ENCODE assay signal across 8 mouse cellular contexts in the genomic region with DNA sequence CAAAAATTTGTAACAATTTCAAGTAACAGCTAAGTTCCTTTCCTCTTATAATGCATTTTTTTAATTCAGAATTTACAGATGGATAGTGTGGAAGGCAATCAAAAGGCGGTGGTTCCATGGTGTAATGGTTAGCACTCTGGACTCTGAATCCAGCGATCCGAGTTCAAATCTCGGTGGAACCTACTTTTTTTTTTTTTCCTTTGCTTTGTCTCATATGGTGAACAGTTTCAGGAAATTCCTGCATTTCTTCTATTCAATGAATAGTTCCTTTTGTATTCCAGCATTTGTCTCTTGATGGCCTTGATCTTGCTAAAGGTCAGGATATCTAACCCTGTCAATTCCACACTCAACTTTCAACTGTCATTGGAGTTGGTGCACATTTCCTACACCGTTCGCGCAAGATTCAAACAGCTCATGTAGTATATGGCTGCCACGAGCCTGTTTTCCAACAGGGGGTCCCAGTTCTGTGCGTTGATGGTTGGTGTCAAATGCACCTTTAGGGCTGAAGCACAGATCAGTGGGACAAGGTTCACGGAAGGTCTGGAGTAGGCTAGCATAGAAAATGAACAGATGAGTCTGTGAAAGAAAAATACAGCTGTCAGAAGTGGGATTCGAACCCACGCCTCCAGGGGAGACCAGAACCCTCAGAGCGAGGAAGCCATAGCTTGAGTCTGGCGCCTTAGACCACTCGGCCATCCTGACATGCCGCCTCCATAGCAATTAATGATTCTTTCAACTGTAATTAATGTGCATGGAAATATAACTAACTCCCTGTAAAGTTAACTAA. TPM values are rescaled to one million over a fixed set of nuclear protein-coding genes. Genes with fewer than 3 reads are reported as not detected.
DNase-seq lines count a peak whose midpoint lies in the region; ATAC-seq and TF ChIP-seq lines count a peak whose summit lies in the region.

No protein-coding gene starts in this region.

- H3K4me1 ChIP-seq in embryonic facial prominence, embryonic 13.5 days: peaks cover 19% of the 10 kb centered on the region
- 0 out of 2 replicates have a peak, but pooled peaks cover 6% of the 10 kb centered on the region for H3K4me1 ChIP-seq in kidney, embryonic 14.5 days (ENCODE audit: control insufficient read depth, insufficient read depth, low read length)
- peaks cover 35% of the 10 kb centered on the region for H3K4me1 ChIP-seq in liver, embryonic 12.5 days

- H3K4me2 ChIP-seq in embryonic facial prominence, embryonic 13.5 days: peak overlapping the region; percentile 65
- H3K4me2 ChIP-seq in kidney, embryonic 14.5 days (replicated peaks; ENCODE audit: low read depth, low read length): peak overlapping the region; percentile 66
- H3K4me2 ChIP-seq in liver, embryonic 12.5 days: peak overlapping the region; percentile 93
- peak overlapping the region; percentile 81 for H3K4me2 ChIP-seq in myocyte (ENCODE audit: low read depth)

- H3K27ac ChIP-seq in embryonic facial prominence, embryonic 13.5 days: peak overlapping the region; percentile 82
- H3K27ac ChIP-seq in kidney, embryonic 14.5 days (ENCODE audit: low read depth, low read length): peak overlapping the region; percentile 6; the same call in 1 of the 2 replicates
- H3K27ac ChIP-seq in liver, embryonic 12.5 days: no peak overlapping the region

- WGBS in embryonic facial prominence, embryonic 13.5 days: under 1% methylated on average over 16 of the region's 16 CpGs
- 2% methylated on average over 16 of the region's 16 CpGs for WGBS in kidney, embryonic 14.5 days
- WGBS in liver, embryonic 12.5 days (ENCODE audit: insufficient replicate concordance): under 1% methylated on average over 16 of the region's 16 CpGs

- no peaks in the 10 kb centered on the region for H3K79me2 ChIP-seq in myocyte (ENCODE audit: control insufficient read depth, insufficient read depth)

- DNase-seq in CD4-positive helper T cell, adult 2 months (ENCODE audit: low read depth, low spot score): peak; percentile 78
- peak; percentile 62 for DNase-seq in adrenal gland, postnatal 25 days
- peak; percentile 86 for DNase-seq in heart, adult 8-10 months (ENCODE audit: low spot score)
- DNase-seq in testis, postnatal 10 days (ENCODE audit: low spot score): peak; percentile 74

- no peak for TF ChIP-seq POLR2A in myocyte (IDR thresholded peaks at IDR 0.05; ENCODE audit: insufficient read length, low read depth)

- no peak; the same call in 1 of the 2 replicates for ATAC-seq in embryonic facial prominence, embryonic 13.5 days (ENCODE audit: insufficient number of reproducible peaks, insufficient read depth, low FRiP score, low TSS enrichment, low read depth)
- ATAC-seq in kidney, embryonic 14.5 days (ENCODE audit: low FRiP score, low TSS enrichment): peak; percentile 70
- ATAC-seq in liver, embryonic 12.5 days: peak; percentile 76

- H3K27me3 ChIP-seq in embryonic facial prominence, embryonic 13.5 days: no peaks in the 10 kb centered on the region
- H3K27me3 ChIP-seq in kidney, embryonic 14.5 days (ENCODE audit: control insufficient read depth, insufficient read depth, low read length): no peaks in the 10 kb centered on the region
- H3K27me3 ChIP-seq in liver, embryonic 12.5 days (replicated peaks): peaks cover 3% of the 10 kb centered on the region; the same call in 1 of the 2 replicates
- H3K27me3 ChIP-seq in myocyte (ENCODE audit: control insufficient read depth, insufficient read depth, insufficient read length): no peaks in the 10 kb centered on the region

- no peaks in the 10 kb centered on the region for H3K36me3 ChIP-seq in embryonic facial prominence, embryonic 13.5 days
- no peaks in the 10 kb centered on the region for H3K36me3 ChIP-seq in kidney, embryonic 14.5 days (ENCODE audit: control insufficient read depth, insufficient read depth, low read length)
- H3K36me3 ChIP-seq in liver, embryonic 12.5 days: no peaks in the 10 kb centered on the region
- H3K36me3 ChIP-seq in myocyte (ENCODE audit: control insufficient read depth, insufficient read depth): no peaks in the 10 kb centered on the region

- H3K4me3 ChIP-seq in embryonic facial prominence, embryonic 13.5 days: peak overlapping the region; percentile 64
- H3K4me3 ChIP-seq in kidney, embryonic 14.5 days (ENCODE audit: low read length): peak overlapping the region; percentile 64
- peak overlapping the region; percentile 64 for H3K4me3 ChIP-seq in liver, embryonic 12.5 days
- H3K4me3 ChIP-seq in myocyte: peak overlapping the region; percentile 21

- H3K9me3 ChIP-seq in embryonic facial prominence, embryonic 13.5 days: no peaks in the 10 kb centered on the region
- H3K9me3 ChIP-seq in kidney, embryonic 14.5 days (ENCODE audit: control insufficient read depth, low read length): no peaks in the 10 kb centered on the region
- no peaks in the 10 kb centered on the region for H3K9me3 ChIP-seq in liver, embryonic 12.5 days (replicated peaks)

- peak overlapping the region; percentile 58 for H3K9ac ChIP-seq in embryonic facial prominence, embryonic 13.5 days
- peak overlapping the region; percentile 15; the same call in 1 of the 2 replicates for H3K9ac ChIP-seq in kidney, embryonic 14.5 days (ENCODE audit: low read depth, low read length)
- peak overlapping the region; percentile 59 for H3K9ac ChIP-seq in liver, embryonic 12.5 days

- no peak overlapping the region for H3ac ChIP-seq in myocyte (ENCODE audit: control insufficient read depth, insufficient read length)

TF ChIP-seq in myocyte, 11 proteins besides CTCF, POLR2A, EP300 and RAD21:
- TF ChIP-seq CEBPB (IDR thresholded peaks at IDR 0.05; ENCODE audit: insufficient read depth, poor library complexity, severe bottlenecking) (0 out of 2 replicates have a peak, but pooled peaks have one; percentile 19), USF1 (IDR thresholded peaks at IDR 0.05; ENCODE audit: low read depth) (no peak)

RNA-seq across cellular contexts. Expression of gene Trim27, which starts 6.8 kb away (rescaled TPM):
- 49.2 and 59.6 TPM in 2 replicates for total RNA-seq in adrenal gland, postnatal 25 days (2021)
- 129 and 143 TPM in 2 replicates for polyA plus RNA-seq in embryonic facial prominence, embryonic 13.5 days (2015; fragmentation: Nextera tagmentation; extraction: Ambion mirVana)
- 10 to 100 TPM; 17.7 to 20.3 (median 19.3) TPM for total RNA-seq in heart, adult 8-10 months (2022)
- polyA plus RNA-seq in kidney, embryonic 14.5 days (2014; fragmentation: Nextera tagmentation; extraction: Ambion mirVana): 145 and 164 TPM in 2 replicates
- 129 and 132 TPM in 2 replicates for polyA plus RNA-seq in liver, embryonic 12.5 days (2016; fragmentation: Nextera tagmentation; extraction: Ambion mirVana)
- polyA plus RNA-seq in myocyte (2012; fragmentation: generic; extraction: Trizol): 62.4 TPM

RNA-seq across cellular contexts. Expression of gene Olfr1368, which starts 26.8 kb away (rescaled TPM):
- total RNA-seq in adrenal gland, postnatal 25 days (2021): not detected in 2 replicates
- not detected in 2 replicates for polyA plus RNA-seq in embryonic facial prominence, embryonic 13.5 days (2015; fragmentation: Nextera tagmentation; extraction: Ambion mirVana)
- not detected for total RNA-seq in heart, adult 8-10 months (2022)
- not detected in 2 replicates for polyA plus RNA-seq in kidney, embryonic 14.5 days (2014; fragmentation: Nextera tagmentation; extraction: Ambion mirVana)
- not detected in 2 replicates for polyA plus RNA-seq in liver, embryonic 12.5 days (2016; fragmentation: Nextera tagmentation; extraction: Ambion mirVana)
- not detected for polyA plus RNA-seq in myocyte (2012; fragmentation: generic; extraction: Trizol)

RNA-seq across cellular contexts. Expression of gene Olfr263, which starts 43.0 kb away (rescaled TPM):
- total RNA-seq in adrenal gland, postnatal 25 days (2021): not detected in 2 replicates
- not detected in 2 replicates for polyA plus RNA-seq in embryonic facial prominence, embryonic 13.5 days (2015; fragmentation: Nextera tagmentation; extraction: Ambion mirVana)
- total RNA-seq in heart, adult 8-10 months (2022): not detected
- not detected in 2 replicates for polyA plus RNA-seq in kidney, embryonic 14.5 days (2014; fragmentation: Nextera tagmentation; extraction: Ambion mirVana)
- not detected in 2 replicates for polyA plus RNA-seq in liver, embryonic 12.5 days (2016; fragmentation: Nextera tagmentation; extraction: Ambion mirVana)
- not detected for polyA plus RNA-seq in myocyte (2012; fragmentation: generic; extraction: Trizol)
